Mouse (Mus musculus): ENCODE measurements around the gene Mdm2.
A peak's percentile ranks its signal among the peaks of the same experiment; 100 is the strongest.
"Not testable (repeated sequence)": the region's sequence is repeated elsewhere in the genome, so short reads cannot be mapped to it uniquely, and the experiment has no call there.

The Mdm2 gene

GRCm38 (mm10) chr10:117710604-117711141, at the start of gene Mdm2:
Mdm2 (minus strand) TSS chr10:117710758.
- peak; percentile 97 for DNase-seq (ENCODE audit: low read depth, low spot score)

- no peak for DNase-seq (ENCODE audit: low read depth, low spot score)
These were observed 49.5 kb upstream of the Mdm2 start for GRCm38 (mm10) chr10:117759844-117760630.

- DNase-seq (ENCODE audit: low read depth, low spot score), result no peak
These were observed 48.5 kb upstream of the Mdm2 start for GRCm38 (mm10) chr10:117758749-117759727.

GRCm38 (mm10) chr10:117758344-117758743, 47.8 kb upstream of the Mdm2 start:
- DNase-seq (ENCODE audit: low read depth, low spot score), result not testable (repeated sequence)

GRCm38 (mm10) chr10:117757796-117758342, 47.3 kb upstream of the Mdm2 start:
- DNase-seq (ENCODE audit: low read depth, low spot score), result no peak

GRCm38 (mm10) chr10:117757259-117757658, 46.7 kb upstream of the Mdm2 start:
- no peak for DNase-seq (ENCODE audit: low read depth, low spot score)

- no peak for DNase-seq (ENCODE audit: low read depth, low spot score)
These were observed 46.2 kb upstream of the Mdm2 start for GRCm38 (mm10) chr10:117756784-117757183.

GRCm38 (mm10) chr10:117755799-117756467, 45.4 kb upstream of the Mdm2 start:
- DNase-seq (ENCODE audit: low read depth, low spot score), result no peak

- no peak for DNase-seq (ENCODE audit: low read depth, low spot score)
These were observed 44.7 kb upstream of the Mdm2 start for GRCm38 (mm10) chr10:117755086-117755798.

- DNase-seq (ENCODE audit: low read depth, low spot score), result no peak
These were observed 44.0 kb upstream of the Mdm2 start for GRCm38 (mm10) chr10:117754609-117754940.

- no peak for DNase-seq (ENCODE audit: low read depth, low spot score)
These were observed 43.4 kb upstream of the Mdm2 start for GRCm38 (mm10) chr10:117753711-117754608.

GRCm38 (mm10) chr10:117752851-117753647, 42.5 kb upstream of the Mdm2 start:
- no peak for DNase-seq (ENCODE audit: low read depth, low spot score)

- no peak for DNase-seq (ENCODE audit: low read depth, low spot score)
These were observed 41.8 kb upstream of the Mdm2 start for GRCm38 (mm10) chr10:117752304-117752821.

GRCm38 (mm10) chr10:117751744-117752143, 41.2 kb upstream of the Mdm2 start:
- no peak for DNase-seq (ENCODE audit: low read depth, low spot score)

- DNase-seq (ENCODE audit: low read depth, low spot score), result no peak
These were observed 40.7 kb upstream of the Mdm2 start for GRCm38 (mm10) chr10:117751282-117751610.

- DNase-seq (ENCODE audit: low read depth, low spot score), result no peak
These were observed 40.1 kb upstream of the Mdm2 start for GRCm38 (mm10) chr10:117750529-117751281.

GRCm38 (mm10) chr10:117749787-117750343, 39.3 kb upstream of the Mdm2 start:
- DNase-seq (ENCODE audit: low read depth, low spot score), result no peak

Data from A20 (cell line).